Mouse (Mus musculus) left cerebral cortex, postnatal 36 days (tissue): ENCODE measurements around the gene Filip1l. TPM values are rescaled to one million over a fixed set of nuclear protein-coding genes. Genes with fewer than 3 reads are reported as not detected.

Experiments used
- DNase-seq, 2 experiments: peaks; one replicate each; pipeline ENCODE4 v3.0.0; 2021 to 2022; ENCODE audit warnings: low spot score in 2 of 2, mixed read lengths in 1 of 2
- intact Hi-C: fragments of 180-260 bp; cut with DNase I; formaldehyde crosslinking; loops from one replicate; pipeline ENCODE4 v1.15.1; 2025
- total RNA-seq, 2 experiments: library from RNA; stranded (reverse); gene quantifications; 2 replicates each; pipeline ENCODE4 v1.2.3; 2021

Filip1l gene
- total RNA-seq, 2 experiments from 2014 or later = 3.0 to 4.0 TPM

DNA sequence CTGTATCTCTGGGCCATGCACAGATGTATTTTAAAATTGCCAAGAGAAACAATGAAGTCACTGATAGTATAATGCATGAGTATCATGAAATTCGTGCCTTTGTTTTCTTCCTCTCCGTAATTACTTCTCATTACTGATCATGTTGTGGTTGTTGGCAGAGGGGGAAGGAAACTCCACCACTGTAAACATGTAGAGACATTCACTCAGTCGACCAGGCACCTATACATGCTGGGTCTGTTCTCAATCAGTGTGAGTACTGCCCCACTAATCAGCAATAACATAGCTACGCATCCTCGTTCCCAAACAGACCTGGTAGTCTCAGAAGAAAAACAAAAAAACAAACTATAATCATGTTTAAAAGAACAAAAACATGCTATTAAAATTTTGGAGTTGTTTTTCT is 149.9 kb downstream of the Filip1l start:
- intact Hi-C loops = no loop called here
- DNase-seq = no peak

- intact Hi-C loops = no loop called here
- DNase-seq = no peak
Measured at GRCm38 (mm10) chr16:57504728-57505127, 151.8 kb downstream of the Filip1l start.

DNA sequence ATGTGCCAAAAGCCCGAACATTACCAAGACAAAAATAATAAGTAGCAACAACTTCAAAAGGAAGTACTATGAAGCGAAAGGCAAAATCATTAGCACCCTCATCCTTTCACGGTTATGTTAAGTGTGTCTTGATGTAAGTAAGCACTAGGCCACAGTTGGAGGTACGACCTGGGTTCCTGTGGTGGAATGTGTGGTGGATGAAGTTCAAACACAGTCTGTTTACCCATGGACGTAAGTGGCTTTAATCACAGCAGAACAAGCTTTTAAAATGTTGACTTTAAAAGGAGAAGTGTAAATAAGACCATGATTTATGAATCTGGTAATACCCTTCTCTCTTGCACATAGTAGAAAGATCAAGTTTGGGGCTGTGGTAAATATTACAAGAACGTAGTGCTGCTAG is 153.2 kb downstream of the Filip1l start:
- intact Hi-C loops = no loop called here
- no peak for DNase-seq

DNA sequence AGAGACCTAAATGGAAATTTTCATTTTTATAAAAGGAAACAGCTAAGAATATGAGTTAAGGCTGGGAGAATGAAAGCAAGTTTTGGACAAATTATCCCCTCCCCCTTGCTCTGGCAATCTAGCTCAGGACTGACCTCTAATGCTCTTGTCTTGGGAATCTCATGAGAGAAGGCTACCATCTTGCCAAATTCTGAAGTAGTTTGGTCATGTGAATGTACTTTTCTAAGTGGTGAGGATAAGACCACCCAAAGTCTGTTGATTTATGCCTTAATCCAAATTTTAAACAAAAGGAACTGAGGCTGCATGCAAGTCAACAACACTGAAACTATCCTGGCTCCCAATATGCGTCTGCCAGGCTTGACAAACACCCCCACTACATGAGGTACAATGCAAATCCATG is 155.5 kb downstream of the Filip1l start:
- DNase-seq = no peak
- intact Hi-C loops = no loop called here

- no peak for DNase-seq
- intact Hi-C loops = no loop called here
Measured at GRCm38 (mm10) chr16:57509099-57509498, 156.2 kb downstream of the Filip1l start.

DNA sequence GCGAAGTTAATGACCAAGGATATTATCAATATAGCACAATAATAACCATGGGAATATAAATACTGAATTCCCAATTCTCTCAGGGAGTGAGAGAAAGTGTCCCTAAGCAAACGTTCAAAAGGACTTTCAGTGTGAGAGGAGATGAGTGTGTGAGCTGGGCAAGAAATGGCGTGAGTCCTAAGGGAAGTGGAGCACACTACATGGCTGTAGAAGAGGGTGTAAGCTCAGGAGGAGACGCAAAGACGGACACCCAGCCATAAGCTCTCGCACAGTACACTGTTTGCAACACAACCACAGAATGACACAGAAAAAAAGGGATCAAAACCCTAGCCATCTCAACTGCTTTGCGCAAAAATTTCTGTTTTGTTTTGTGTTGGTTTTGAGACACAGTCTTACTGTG is 160.7 kb downstream of the Filip1l start:
- intact Hi-C loops = no loop called here
- no peak for DNase-seq

GRCm38 (mm10) chr16:57514371-57514770 is 161.5 kb downstream of the Filip1l start:
- no peak for DNase-seq
- intact Hi-C loops = no loop called here

DNA sequence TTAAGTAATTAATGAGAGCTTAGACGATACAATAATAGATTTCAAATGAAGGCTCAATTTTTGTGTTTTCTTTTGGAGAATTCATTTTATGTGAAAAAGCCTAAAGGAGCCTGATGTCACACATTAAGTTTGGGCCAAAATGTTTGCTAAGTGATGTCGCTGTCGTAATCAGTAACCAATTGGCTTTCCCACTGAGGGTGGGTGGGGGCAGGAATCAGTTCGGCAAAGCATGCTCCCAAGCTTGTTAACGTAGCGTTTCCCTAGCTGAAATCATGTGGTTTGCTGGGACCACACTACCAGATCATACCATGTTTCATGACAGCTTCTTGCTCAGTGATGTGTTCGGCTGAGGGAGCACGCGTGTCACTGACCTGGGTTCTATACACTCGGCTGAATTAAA is 162.7 kb downstream of the Filip1l start:
- no peak for DNase-seq
- intact Hi-C loops = no loop called here

DNA sequence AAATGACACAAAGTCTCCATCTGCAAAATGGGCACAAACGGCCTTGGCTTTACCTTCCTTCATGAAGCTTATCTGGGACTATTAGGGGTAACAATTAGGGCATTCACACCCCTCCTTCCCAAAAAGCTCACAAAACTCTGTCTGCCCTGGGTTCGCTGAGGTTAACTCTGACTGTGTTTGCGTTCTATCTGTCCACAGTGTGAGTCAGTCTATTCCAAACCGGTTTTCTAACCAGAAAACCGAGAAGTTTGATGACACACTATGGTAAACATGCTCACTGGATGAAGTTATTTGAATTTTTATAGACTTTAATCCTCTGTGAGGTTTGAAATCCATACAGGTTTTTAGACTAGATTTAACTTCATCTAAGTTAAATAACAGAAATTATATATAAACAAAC is 172.2 kb downstream of the Filip1l start:
- intact Hi-C loops = no loop called here

DNA sequence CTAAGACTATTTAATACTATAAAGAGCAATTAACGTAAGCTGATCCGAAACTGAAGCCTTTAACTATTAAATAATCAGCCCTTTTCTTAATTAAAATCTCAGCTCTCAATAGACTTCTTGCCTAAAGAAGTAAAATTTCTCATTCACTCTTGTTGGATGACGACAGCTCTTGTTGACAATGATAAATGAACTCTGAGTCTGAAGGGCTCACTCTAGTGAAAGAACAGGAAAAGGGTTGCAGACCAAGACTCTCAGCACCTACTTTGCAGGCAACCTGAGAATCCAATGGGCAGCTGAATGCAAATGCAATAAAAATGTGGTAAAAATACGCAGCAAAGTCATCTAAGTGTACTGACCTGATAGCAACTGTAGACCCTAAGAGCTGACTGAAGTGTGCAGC is 172.6 kb downstream of the Filip1l start:
- intact Hi-C loops = no loop called here
- no peak for DNase-seq

More for the DNA sequence above, 172.2 kb downstream of the Filip1l start:
- no peak for DNase-seq

GRCm38 (mm10) chr16:57526893-57527292 is 174.0 kb downstream of the Filip1l start:
- no peak for DNase-seq
- intact Hi-C loops = no loop called here

DNA sequence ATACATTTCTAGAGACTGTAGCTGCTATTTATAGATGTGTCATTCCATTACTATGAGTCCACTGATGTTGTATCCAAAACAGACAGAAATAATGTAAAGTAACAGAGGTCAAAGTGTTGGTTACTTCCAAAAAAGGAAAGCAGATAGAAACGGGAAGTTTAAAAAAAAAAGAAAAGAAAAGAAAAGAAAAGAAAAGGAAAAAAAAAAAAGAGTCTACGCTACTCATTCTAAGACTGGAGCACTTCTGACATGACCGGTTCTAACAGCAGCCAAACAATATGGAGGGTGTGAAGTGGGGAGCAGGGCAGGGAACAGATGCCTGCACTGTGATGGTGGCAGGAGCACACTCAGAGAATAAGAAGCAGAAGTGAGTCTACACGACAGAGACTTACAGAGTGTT is 175.6 kb downstream of the Filip1l start:
- no peak for DNase-seq
- intact Hi-C loops = no loop called here

GRCm38 (mm10) chr16:57530547-57530946 is 177.7 kb downstream of the Filip1l start:
- intact Hi-C loops = no loop called here

GRCm38 (mm10) chr16:57532081-57532493 is 179.2 kb downstream of the Filip1l start:
- intact Hi-C loops = no loop called here
- DNase-seq = no peak

More at GRCm38 (mm10) chr16:57530547-57530946, 177.7 kb downstream of the Filip1l start:
- no peak for DNase-seq

DNA sequence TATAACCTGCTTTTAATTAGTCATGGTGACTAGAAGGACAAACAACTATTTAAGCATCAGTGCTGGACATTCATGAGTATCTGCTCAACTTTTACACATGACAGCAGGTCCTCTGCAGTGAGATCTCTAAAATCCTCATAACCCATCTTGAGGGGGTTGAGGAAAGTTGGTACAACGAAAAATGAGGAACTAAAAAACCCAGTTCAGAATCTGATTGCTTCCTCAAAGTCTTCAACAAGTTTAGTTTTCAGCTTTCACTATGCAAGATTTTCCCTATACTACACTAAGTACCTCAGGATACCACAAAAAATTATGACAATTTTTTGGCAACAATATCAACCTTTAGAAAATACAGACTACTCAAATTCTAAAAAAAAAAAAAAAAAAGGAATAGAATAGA is 181.5 kb downstream of the Filip1l start:
- DNase-seq = no peak
- intact Hi-C loops = no loop called here

GRCm38 (mm10) chr16:57534811-57535210 is 181.9 kb downstream of the Filip1l start:
- intact Hi-C loops = no loop called here
- no peak for DNase-seq

- DNase-seq = no peak
- intact Hi-C loops = no loop called here
Measured at GRCm38 (mm10) chr16:57536511-57536910, 183.6 kb downstream of the Filip1l start.

DNA sequence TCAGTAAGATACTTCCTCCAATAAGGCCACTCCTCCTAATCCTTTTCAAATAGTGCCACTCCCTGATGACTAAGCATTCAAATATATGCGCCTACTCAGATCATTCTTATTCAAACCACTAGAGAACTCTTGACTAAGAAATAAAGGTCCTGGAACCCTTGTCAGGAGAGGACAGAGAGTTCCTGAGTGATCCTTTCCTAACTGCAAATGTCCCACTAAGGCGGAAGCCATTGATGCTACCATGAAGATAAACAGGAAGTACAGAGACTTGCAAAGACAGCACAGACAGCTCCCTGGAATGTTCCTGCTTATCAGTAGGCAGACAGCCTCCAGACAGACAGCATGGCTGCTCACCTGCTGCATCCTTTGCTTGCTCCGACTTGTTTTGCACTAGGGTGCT is 190.3 kb downstream of the Filip1l start:
- no peak for DNase-seq
- intact Hi-C loops = no loop called here

GRCm38 (mm10) chr16:57544441-57544840 is 191.5 kb downstream of the Filip1l start:
- DNase-seq = no peak
- intact Hi-C loops = no loop called here

DNA sequence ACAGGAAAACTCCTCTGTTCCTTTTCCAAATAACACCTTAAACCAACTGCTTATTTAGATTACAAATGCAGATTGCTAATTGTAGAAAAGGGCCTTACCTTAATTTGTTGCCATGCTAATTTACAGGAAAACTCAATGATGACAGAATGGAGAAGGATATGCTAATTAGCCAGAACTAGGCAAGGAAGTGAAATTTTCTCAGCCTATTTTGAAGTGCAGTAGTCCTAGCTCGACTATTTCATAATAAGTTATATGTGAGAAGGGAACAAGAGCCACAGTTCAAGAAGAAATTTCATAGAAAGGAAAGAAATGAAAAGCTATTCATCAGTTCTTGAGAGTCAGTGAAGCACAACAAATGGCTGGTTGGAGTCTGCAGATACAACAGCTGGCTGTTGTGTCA is 193.5 kb downstream of the Filip1l start:
- intact Hi-C loops = no loop called here
- DNase-seq = no peak

- no peak for DNase-seq
- intact Hi-C loops = no loop called here
Measured at GRCm38 (mm10) chr16:57548608-57549007, 195.7 kb downstream of the Filip1l start.
